Mouse (Mus musculus) E14TG2a.4 (cell line): ENCODE measurements around the gene Hcrtr2.

Experiments used
- H3K27me3 ChIP-seq: 2 replicates; pipeline ENCODE4 v1.6.1; 2014; ENCODE audit warnings: low read length, control low read depth; ENCODE audit not compliant: insufficient read depth
- H3K36me3 ChIP-seq: 2 replicates; pipeline ENCODE4 v1.6.1; 2014; ENCODE audit warnings: low read length, control low read depth; ENCODE audit not compliant: insufficient read depth
- H3K4me1 ChIP-seq: replicated peaks from 2 replicates; pipeline ENCODE4 v1.6.1; 2014; ENCODE audit warnings: low read depth, low read length, control low read depth
- H3K4me3 ChIP-seq: replicated peaks from 2 replicates; pipeline ENCODE4 v1.5.1; 2014; ENCODE audit warnings: mild to moderate bottlenecking, low read length
- H3K9me3 ChIP-seq: 2 replicates; pipeline ENCODE4 v1.6.1; 2014; ENCODE audit warnings: low read length, control low read depth
- CTCF ChIP-seq: conservative IDR thresholded peaks from 2 replicates; pipeline ENCODE4 v1.5.1; 2014; ENCODE audit warnings: low read length
- NANOG ChIP-seq: IDR thresholded peaks from 2 replicates; pipeline ENCODE4 v1.6.1; 2014; ENCODE audit warnings: borderline replicate concordance, low read length, mixed read lengths
- POU5F1 ChIP-seq: IDR thresholded peaks from 2 replicates; pipeline ENCODE4 v1.6.1; 2014; ENCODE audit warnings: low read length, borderline replicate concordance

Hcrtr2 gene

DNA sequence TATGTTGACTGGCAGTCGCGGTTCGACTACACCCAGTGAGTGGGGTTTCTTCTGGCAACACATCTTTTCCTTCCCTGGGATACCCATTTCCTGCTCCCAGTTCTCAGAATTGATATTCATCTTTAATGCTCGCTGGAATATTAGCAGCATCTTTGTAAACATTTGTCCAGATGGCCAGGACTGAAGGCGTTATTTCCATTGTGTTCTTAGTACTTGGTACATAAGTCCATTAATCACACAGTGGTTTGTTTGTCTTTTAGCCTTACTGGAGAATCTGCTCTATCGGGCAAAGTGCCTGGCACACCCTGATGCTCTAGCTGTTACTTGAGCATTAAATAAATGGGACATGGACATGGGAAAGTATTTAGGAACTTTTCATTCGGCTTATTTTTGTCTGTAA is 71.1 kb downstream of the Hcrtr2 start:
- H3K4me3 ChIP-seq, result no peak overlapping the region
- H3K4me1 ChIP-seq, result no peaks in the 10 kb centered on the region
- no peaks in the 10 kb centered on the region for H3K27me3 ChIP-seq
- TF ChIP-seq NANOG (no peak), CTCF (no peak), POU5F1 (no peak)
- no peaks in the 10 kb centered on the region for H3K36me3 ChIP-seq
- no peaks in the 10 kb centered on the region for H3K9me3 ChIP-seq

DNA sequence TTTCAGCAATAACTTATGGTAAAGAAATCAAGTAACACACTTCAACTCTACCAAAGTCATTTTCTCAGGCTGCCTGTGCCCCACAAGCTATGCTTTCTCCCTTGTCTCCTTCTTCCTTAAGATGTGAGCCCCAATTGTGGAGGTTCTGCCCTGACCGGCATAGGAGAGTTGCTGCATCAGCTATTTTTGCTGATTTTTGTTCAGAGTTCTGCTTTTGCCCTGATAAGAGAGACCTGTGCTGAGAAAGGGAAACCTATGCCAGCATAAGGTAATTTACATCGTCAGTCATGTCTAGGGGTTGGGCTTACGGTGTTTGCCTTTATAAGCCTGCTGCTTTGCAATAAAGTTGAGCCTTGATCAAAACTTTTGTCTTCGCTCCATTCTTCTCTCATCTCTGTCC is 71.5 kb downstream of the Hcrtr2 start:
- no peaks in the 10 kb centered on the region for H3K36me3 ChIP-seq
- H3K9me3 ChIP-seq, result no peaks in the 10 kb centered on the region
- no peaks in the 10 kb centered on the region for H3K4me1 ChIP-seq
- TF ChIP-seq CTCF (no peak), NANOG (no peak), POU5F1 (no peak)
- H3K4me3 ChIP-seq, result no peak overlapping the region
- no peaks in the 10 kb centered on the region for H3K27me3 ChIP-seq

GRCm38 (mm10) chr9:76242322-76242721 is 81.3 kb downstream of the Hcrtr2 start:
- Histone ChIP-seq H3K36me3 (no peaks in the 10 kb centered on the region), H3K27me3 (no peaks in the 10 kb centered on the region), H3K4me1 (no peaks in the 10 kb centered on the region), H3K9me3 (no peaks in the 10 kb centered on the region), H3K4me3 (no peak overlapping the region)
- no peak for TF ChIP-seq POU5F1
- TF ChIP-seq CTCF, result no peak
- TF ChIP-seq NANOG, result no peak

- Histone ChIP-seq H3K27me3 (no peaks in the 10 kb centered on the region), H3K4me1 (peaks cover 14% of the 10 kb centered on the region), H3K4me3 (no peak overlapping the region), H3K9me3 (no peaks in the 10 kb centered on the region), H3K36me3 (no peaks in the 10 kb centered on the region)
- TF ChIP-seq NANOG, result no peak
- TF ChIP-seq POU5F1, result no peak
- TF ChIP-seq CTCF, result no peak
Measured at GRCm38 (mm10) chr9:76237946-76238345, 85.7 kb downstream of the Hcrtr2 start.

- no peak for TF ChIP-seq CTCF
- TF ChIP-seq NANOG, result no peak
- Histone ChIP-seq H3K27me3 (no peaks in the 10 kb centered on the region), H3K36me3 (no peaks in the 10 kb centered on the region), H3K9me3 (no peaks in the 10 kb centered on the region), H3K4me3 (no peak overlapping the region), H3K4me1 (peaks cover 14% of the 10 kb centered on the region)
Measured at GRCm38 (mm10) chr9:76237243-76237642, 86.4 kb downstream of the Hcrtr2 start.

DNA sequence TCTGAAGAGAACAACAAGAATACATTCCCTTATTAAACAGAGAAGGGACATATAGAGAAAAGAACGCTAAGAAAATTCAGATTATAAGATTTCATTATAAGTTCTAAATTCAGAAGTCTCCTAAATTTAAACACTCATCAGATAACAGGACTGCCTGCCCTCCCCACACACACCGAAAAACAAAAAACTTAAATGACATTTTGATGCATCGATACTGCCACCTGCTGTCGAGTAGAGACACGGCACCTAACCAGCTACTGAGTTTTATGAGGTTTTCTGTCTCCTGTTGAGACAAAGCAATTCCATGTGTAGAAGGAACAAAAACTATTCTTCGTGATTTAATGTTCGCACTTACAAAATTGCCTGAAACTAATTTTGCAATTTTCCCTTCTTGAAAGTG is 87.0 kb downstream of the Hcrtr2 start:
- no peaks in the 10 kb centered on the region for H3K27me3 ChIP-seq
- peaks cover 14% of the 10 kb centered on the region for H3K4me1 ChIP-seq
- TF ChIP-seq CTCF (peak; percentile 74), POU5F1 (no peak), NANOG (no peak)
- no peak overlapping the region for H3K4me3 ChIP-seq
- no peaks in the 10 kb centered on the region for H3K9me3 ChIP-seq
- H3K36me3 ChIP-seq, result no peaks in the 10 kb centered on the region

GRCm38 (mm10) chr9:76235945-76236503 is 87.6 kb downstream of the Hcrtr2 start:
- no peaks in the 10 kb centered on the region for H3K27me3 ChIP-seq
- TF ChIP-seq CTCF (no peak), POU5F1 (no peak), NANOG (no peak)
- H3K4me3 ChIP-seq, result no peak overlapping the region
- no peaks in the 10 kb centered on the region for H3K9me3 ChIP-seq
- H3K36me3 ChIP-seq, result no peaks in the 10 kb centered on the region
- H3K4me1 ChIP-seq, result peaks cover 14% of the 10 kb centered on the region

DNA sequence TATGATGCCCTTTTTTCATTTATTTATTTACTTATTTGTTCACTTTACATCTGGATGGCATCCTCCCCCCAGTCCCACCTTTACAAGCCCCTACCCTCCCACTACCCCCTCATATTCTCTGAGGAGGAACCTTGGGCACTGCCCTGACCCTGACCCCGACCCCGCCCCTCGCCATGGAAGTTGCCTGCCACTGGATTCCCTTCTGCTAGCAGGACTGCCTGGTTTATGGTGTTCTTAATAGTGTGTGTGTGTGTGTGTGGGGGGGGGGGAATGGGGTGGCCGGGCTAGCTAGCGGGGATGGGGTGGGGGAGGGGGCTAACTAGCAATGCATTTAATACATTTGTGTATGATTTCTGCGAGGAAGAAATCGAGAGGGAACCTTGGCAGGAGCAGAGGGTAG is 88.8 kb downstream of the Hcrtr2 start:
- Histone ChIP-seq H3K27me3 (no peaks in the 10 kb centered on the region), H3K4me3 (no peak overlapping the region), H3K9me3 (no peaks in the 10 kb centered on the region), H3K36me3 (no peaks in the 10 kb centered on the region), H3K4me1 (peaks cover 14% of the 10 kb centered on the region)
- no peak for TF ChIP-seq NANOG
- TF ChIP-seq CTCF, result no peak

DNA sequence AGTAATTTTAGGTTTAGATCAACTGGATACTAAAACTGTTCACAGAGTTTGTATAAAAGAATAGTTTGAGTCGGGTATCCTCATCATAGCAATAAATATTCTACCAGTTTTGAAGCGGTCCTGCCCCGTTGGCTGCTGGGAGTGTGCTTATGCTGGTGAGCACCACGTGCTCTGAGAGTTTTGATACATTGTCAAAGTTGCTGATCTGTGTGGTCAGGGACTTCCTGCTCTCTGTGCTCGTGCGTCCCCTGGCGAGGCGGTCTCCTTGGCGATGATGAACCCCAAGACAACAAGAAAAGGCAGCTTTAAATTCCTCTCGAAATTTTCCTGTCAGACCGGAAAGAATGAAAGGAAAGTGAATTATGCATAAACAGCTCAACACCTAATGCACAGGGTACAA is 93.3 kb downstream of the Hcrtr2 start:
- Histone ChIP-seq H3K9me3 (no peaks in the 10 kb centered on the region), H3K4me1 (peaks cover 6% of the 10 kb centered on the region; the same call in 1 of the 2 replicates), H3K27me3 (no peaks in the 10 kb centered on the region), H3K4me3 (no peak overlapping the region), H3K36me3 (no peaks in the 10 kb centered on the region)
- TF ChIP-seq CTCF (no peak), NANOG (no peak), POU5F1 (no peak)
